Mouse (Mus musculus) kidney, adult 10 weeks (tissue): ENCODE data around the gene Sucnr1. TPM values are rescaled to one million over a fixed set of nuclear protein-coding genes. Genes with fewer than 3 reads are reported as not detected.

Source experiments
- polyA plus RNA-seq: library from polyadenylated mRNA; stranded (reverse); fragments of 350-450 nt; fragmentation: Illumina TruSeq; extraction: RNeasy Lipid Tissue Mini Kit (QIAGEN cat#74804); gene quantifications from one replicate; pipeline ENCODE4 v1.2.3, GENCODE M21; 2014; ENCODE audit warnings: low read depth, low replicate concordance

Gene Sucnr1
- polyA plus RNA-seq, result 73.5 TPM

DNA sequence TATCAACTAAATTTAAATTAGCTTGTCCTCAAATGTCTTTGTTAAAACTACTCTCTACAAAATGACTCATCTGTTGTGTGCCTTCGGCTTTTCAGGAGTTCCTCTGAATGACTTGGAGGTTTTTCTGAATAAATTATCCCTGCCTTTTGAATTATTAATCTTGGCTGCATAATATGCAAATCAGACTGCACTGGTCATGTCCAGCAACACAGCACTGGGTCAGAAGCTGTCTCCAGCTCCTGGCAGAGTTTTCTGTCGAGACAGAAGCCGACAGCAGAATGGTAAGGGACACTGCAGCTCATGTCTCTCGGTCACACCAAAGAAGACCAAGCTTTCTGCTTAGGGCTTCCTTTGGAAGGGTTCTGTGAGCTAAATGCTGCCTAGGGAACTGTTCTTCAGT lies at the start of gene Sucnr1:
Gene Sucnr1, plus strand, starts transcription at position 222 of the 400 bp plus-strand sequence.

Other genes starting within 250 kb of the Sucnr1 start
- gene Gm8298, start 220.8 kb upstream of the Sucnr1 start, polyA plus RNA-seq, result not detected
- not detected for gene C130079G13Rik, start 156.7 kb upstream of the Sucnr1 start, polyA plus RNA-seq
- not detected for gene Aadacl2, start 75.1 kb upstream of the Sucnr1 start, polyA plus RNA-seq
- gene Aadac, start 56.2 kb upstream of the Sucnr1 start, polyA plus RNA-seq, result 723 TPM